Mouse (Mus musculus) heart, embryonic 16.5 days (tissue): Measurements from ENCODE around the gene Mfap1a. TPM values are rescaled to one million over a fixed set of nuclear protein-coding genes. Genes with fewer than 3 reads are reported as not detected.
"Not testable (repeated sequence)": the region's sequence is repeated elsewhere in the genome, so short reads cannot be mapped to it uniquely, and the experiment has no call there.

Source experiments
- ATAC-seq: fragments of 200-750 bp; cut with Nextera tagmentation; replicated peaks from 2 replicates; pipeline ENCODE4 v1.8.0; 2017; ENCODE audit warnings: moderate number of reproducible peaks; ENCODE audit not compliant: insufficient read depth, low FRiP score; ENCODE audit errors: extremely low read depth
- H3K27ac ChIP-seq: fragments of 300-500 bp; sonication (generic); 2 replicates; pipeline ENCODE4 v1.5.1; 2014; ENCODE audit warnings: mild to moderate bottlenecking, low read length, control low read depth, moderate library complexity
- H3K27me3 ChIP-seq: fragments of 300-500 bp; sonication (generic); 2 replicates; pipeline ENCODE4 v1.6.1; 2014; ENCODE audit warnings: low read length, mixed read lengths; ENCODE audit not compliant: control insufficient read depth, insufficient read depth
- H3K36me3 ChIP-seq: fragments of 300-500 bp; sonication (generic); 2 replicates; pipeline ENCODE4 v1.6.1; 2014; ENCODE audit not compliant: control insufficient read depth, insufficient read depth
- H3K4me1 ChIP-seq: fragments of 300-500 bp; sonication (generic); 2 replicates; pipeline ENCODE4 v1.6.1; 2014; ENCODE audit warnings: low read length, mixed read lengths; ENCODE audit not compliant: control insufficient read depth, insufficient read depth
- H3K4me2 ChIP-seq: fragments of 300-500 bp; sonication (generic); 2 replicates; pipeline ENCODE4 v1.6.1; 2014; ENCODE audit warnings: low read depth, mild to moderate bottlenecking, control low read depth, low read length
- H3K4me3 ChIP-seq: fragments of 300-500 bp; sonication (generic); 2 replicates; pipeline ENCODE4 v1.5.1; 2014; ENCODE audit warnings: mild to moderate bottlenecking, control low read depth, low read length
- H3K9ac ChIP-seq: fragments of 300-500 bp; sonication (generic); 2 replicates; pipeline ENCODE4 v1.6.1; 2014; ENCODE audit warnings: low read length, control low read depth
- H3K9me3 ChIP-seq: fragments of 300-500 bp; sonication (generic); replicated peaks from 2 replicates; pipeline ENCODE4 v1.6.1; 2016; ENCODE audit warnings: low read length; ENCODE audit not compliant: control insufficient read depth
- WGBS: fragments of 180-500 bp; shearing (Covaris S2); extraction: QIAGEN DNeasy Blood & Tissue Kit; methylation state at CpG from one replicate; pipeline ENCODE4 v1.1.7; 2014; 5-methylcytosine and 5-hydroxymethylcytosine counted together
- polyA plus RNA-seq: library from polyadenylated mRNA; unstranded; fragments of >200 nt; fragmentation: Nextera tagmentation; extraction: Ambion mirVana; gene quantifications from 2 replicates; pipeline ENCODE4 v1.2.1, GENCODE M21; 2015

Mfap1a gene
- polyA plus RNA-seq, result 21.2 and 25.3 TPM in 2 replicates

DNA sequence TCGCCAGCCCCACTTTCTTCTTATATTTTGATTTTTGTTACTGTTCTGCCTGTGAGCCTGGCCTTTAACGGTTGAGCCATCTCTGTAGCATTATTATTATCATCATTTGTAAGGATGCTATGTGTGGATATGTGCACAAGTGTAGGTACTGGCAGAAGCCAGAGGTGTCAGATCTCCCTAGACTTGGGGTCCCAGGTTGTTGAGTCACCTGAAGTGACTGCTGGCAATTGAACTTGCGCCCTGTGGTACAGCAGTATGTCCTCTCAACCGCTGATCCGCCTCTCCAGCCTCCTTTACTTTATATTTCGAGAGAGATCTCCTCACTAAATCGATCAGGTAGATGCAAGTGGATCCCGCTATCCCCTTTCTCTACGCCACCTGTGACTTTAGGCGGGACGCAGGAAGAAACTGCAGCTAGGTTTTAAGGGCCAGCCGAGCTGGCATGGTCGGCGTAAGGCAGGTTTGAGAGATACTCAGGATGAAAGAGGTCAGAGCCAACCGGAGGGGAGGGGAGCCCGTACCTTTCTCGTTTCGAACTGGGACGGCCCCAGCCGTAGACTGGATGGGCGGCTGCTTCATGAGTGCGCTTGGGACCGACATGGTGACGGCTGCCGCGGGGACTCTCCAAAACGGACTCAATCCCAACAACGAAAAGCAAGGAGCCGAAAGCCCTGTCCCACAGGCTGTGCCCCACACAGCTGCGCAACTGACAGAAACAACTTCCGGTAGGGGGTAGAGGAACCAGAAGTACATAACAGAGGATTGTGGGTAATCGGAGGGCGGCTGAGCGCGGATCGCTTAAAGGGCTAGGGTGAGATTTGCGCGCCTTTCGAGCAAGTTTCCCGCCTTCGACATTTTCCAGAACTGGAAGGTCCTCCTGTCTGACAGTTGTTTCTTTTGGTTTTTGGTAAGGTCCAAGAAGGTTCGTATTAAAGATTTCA lies at the start of gene Mfap1a, which contains the start of gene Wdr76:
Gene Mfap1a, minus strand, starts transcription at position 724 of the 941 bp plus-strand sequence.
Gene Wdr76, plus strand, starts transcription at position 782 of the 941 bp plus-strand sequence.
- peaks cover 11% of the 10 kb centered on the region for H3K4me1 ChIP-seq
- H3K9me3 ChIP-seq, H3K27me3 ChIP-seq, H3K36me3 ChIP-seq: not testable (repeated sequence)
- peak; percentile 94 for ATAC-seq
- peak within 1 kb of the TSS; percentile 76 for H3K9ac ChIP-seq
- peak within 1 kb of the TSS; percentile 74 for H3K27ac ChIP-seq
- peak within 1 kb of the TSS; percentile 83 for H3K4me2 ChIP-seq
- 4% methylated on average over 39 of the region's 42 CpGs for WGBS
- peak within 1 kb of the TSS; percentile 69 for H3K4me3 ChIP-seq

DNA sequence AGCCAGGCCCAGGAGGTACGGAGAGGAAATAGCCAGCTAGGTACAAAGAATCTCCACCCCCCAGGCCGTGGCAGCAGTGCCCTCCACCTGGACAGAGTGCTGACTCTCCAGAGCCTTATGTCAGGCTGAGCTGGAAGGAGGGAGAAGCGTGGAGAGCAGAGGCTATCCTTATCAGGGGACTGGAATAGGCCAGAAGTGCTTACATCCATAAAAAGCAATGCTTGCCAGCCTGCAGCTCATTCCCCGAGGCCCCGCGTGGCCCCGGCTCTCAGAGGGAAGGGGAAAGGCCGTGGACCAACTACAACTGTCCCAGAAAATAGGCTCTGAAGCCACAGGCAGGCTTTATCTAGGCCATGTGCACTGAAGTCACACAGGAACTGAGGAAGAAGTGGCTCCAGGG lies 44.8 kb upstream of the Mfap1a start:
- peaks cover 8% of the 10 kb centered on the region; the same call in 1 of the 2 replicates for H3K36me3 ChIP-seq
- H3K9me3 ChIP-seq, result no peaks in the 10 kb centered on the region
- peak overlapping the region; percentile 46 for H3K4me3 ChIP-seq
- no peaks in the 10 kb centered on the region for H3K27me3 ChIP-seq
- 23% methylated on average over 8 of the region's 8 CpGs for WGBS
- ATAC-seq, result peak; percentile 89
- H3K9ac ChIP-seq, result peak overlapping the region; percentile 72
- peak overlapping the region; percentile 56 for H3K4me2 ChIP-seq
- peaks cover 11% of the 10 kb centered on the region for H3K4me1 ChIP-seq
- peak overlapping the region; percentile 88 for H3K27ac ChIP-seq

DNA sequence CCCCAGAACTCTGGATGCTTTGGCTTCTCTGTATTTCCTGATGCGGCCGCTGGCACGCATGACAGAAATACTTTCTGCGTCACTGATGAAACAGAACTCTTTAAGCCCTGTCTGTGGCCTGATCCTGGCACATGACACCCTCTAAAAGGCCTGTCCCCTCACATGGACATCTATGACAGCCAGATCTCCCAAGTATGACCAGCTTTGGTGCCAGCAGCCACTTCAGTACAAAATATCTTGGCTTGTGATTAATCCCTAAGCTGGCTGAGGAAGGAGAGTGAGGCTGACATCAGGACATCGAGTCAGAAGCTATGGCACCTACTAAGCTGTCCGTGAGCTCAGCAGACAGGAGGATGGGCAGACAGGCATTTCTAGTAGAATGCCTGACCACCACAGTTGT lies 43.2 kb upstream of the Mfap1a start:
- H3K9me3 ChIP-seq, result no peaks in the 10 kb centered on the region
- H3K36me3 ChIP-seq, result peaks cover 16% of the 10 kb centered on the region
- peak; percentile 71 for ATAC-seq
- peaks cover 11% of the 10 kb centered on the region for H3K4me1 ChIP-seq
- H3K27me3 ChIP-seq, result no peaks in the 10 kb centered on the region
- peak overlapping the region; percentile 52 for H3K9ac ChIP-seq
- H3K27ac ChIP-seq, result peak overlapping the region; percentile 87
- peak overlapping the region; percentile 50 for H3K4me2 ChIP-seq
- WGBS, result 58% methylated on average over 6 of the region's 6 CpGs
- H3K4me3 ChIP-seq, result peak overlapping the region; percentile 40

DNA sequence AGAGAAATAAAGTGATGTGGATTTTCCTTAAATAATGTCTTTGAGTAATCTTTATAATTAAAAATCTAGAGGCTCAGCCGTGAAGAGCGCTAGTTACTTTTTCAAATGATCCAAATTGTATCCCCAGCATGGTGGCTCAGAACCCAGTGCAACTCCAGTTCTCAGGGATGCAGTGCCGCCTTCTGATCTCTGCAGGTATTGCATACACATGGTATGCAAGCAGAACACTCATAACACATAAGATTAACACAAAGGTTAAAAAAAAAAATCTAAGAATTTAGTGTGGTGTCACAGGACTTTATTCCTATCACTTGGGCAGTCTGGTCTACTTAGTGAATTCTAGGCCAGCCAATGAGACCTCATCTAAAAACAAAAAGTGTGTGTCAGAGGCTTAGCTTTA lies 38.4 kb upstream of the Mfap1a start:
- H3K4me2 ChIP-seq, result no peak overlapping the region
- no peak overlapping the region for H3K4me3 ChIP-seq
- peaks cover 6% of the 10 kb centered on the region; the same call in 1 of the 2 replicates for H3K9me3 ChIP-seq
- no peak for ATAC-seq
- H3K27me3 ChIP-seq, result no peaks in the 10 kb centered on the region
- WGBS, result 90% methylated on average over 3 of the region's 3 CpGs
- H3K4me1 ChIP-seq, result peaks cover 5% of the 10 kb centered on the region
- no peak overlapping the region for H3K9ac ChIP-seq
- no peak overlapping the region for H3K27ac ChIP-seq
- H3K36me3 ChIP-seq, result peaks cover 33% of the 10 kb centered on the region

DNA sequence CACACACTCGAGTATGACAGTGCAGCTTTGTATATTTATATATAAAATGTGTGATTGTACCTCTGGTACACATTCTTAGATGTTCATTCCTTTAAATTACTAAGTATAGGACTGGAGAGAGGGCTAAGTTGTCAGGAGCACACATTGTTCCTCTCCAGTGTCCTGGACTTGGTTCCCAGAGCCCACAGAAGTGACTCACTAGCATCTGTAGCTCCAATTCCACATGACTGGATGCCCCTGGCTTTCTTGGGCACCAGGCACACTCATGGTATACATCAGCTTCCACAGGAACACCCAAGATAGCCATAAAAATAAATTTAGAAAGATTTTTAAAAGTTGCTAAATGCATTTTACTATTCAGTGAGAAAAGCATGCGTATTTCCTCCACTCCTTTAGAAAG lies 18.6 kb upstream of the Mfap1a start:
- no peak overlapping the region for H3K4me3 ChIP-seq
- H3K4me2 ChIP-seq, result no peak overlapping the region
- H3K27me3 ChIP-seq, result no peaks in the 10 kb centered on the region
- 88% methylated on average over 2 of the region's 2 CpGs for WGBS
- no peak for ATAC-seq
- H3K36me3 ChIP-seq, result peaks cover 3% of the 10 kb centered on the region; the same call in 1 of the 2 replicates
- H3K9me3 ChIP-seq, result no peaks in the 10 kb centered on the region
- H3K4me1 ChIP-seq, result no peaks in the 10 kb centered on the region
- H3K9ac ChIP-seq, result no peak overlapping the region
- no peak overlapping the region for H3K27ac ChIP-seq

DNA sequence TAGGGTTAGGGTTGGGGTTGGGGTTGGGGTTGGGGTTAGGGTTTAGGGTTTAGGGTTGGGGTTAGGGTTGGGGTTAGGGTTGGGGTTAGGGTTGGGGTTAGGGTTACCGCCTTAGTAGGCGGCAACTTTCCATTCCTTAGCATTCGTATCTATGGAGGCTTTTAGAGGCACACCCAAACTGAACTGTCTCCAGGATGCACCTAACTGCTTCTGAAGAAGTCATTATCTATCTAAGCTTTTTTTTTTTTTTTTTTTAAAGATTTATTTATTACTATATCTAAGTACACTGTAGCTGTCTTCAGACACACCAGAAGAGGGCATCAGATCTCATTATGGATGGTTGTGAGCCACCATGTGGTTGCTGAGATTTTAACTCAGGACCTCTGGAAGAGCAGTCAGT lies 16.4 kb upstream of the Mfap1a start:
- ATAC-seq, H3K27me3 ChIP-seq, H3K4me2 ChIP-seq, H3K27ac ChIP-seq, H3K4me1 ChIP-seq, H3K9ac ChIP-seq, H3K4me3 ChIP-seq, H3K9me3 ChIP-seq: not testable (repeated sequence)
- peaks cover 13% of the 10 kb centered on the region; the same call in 1 of the 2 replicates for H3K36me3 ChIP-seq
- 92% methylated on average over 3 of the region's 3 CpGs for WGBS

DNA sequence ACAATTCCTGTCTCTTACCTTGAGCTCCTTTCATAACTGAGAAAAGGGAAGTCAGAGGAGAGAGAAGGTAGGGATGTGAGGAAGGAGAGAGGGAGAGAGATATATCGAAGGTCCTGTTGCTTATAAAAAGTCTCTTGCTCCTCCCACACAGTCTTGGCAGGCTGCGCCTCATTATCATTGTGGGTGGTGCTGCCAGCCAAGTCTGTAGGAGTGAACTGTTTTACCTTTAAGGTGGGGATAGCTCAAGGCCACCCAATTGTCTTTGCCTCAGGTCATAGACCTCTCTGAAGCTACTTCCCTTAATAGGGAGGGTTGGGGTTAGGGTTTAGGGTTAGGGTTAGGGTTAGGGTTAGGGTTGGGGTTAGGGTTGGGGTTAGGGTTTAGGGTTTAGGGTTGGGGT lies 15.5 kb upstream of the Mfap1a start:
- H3K27ac ChIP-seq, result no peak overlapping the region
- H3K4me3 ChIP-seq, result no peak overlapping the region
- 77% methylated on average over 2 of the region's 2 CpGs for WGBS
- no peak for ATAC-seq
- H3K4me1 ChIP-seq, result no peaks in the 10 kb centered on the region
- no peak overlapping the region for H3K9ac ChIP-seq
- H3K36me3 ChIP-seq, result peaks cover 17% of the 10 kb centered on the region; the same call in 1 of the 2 replicates
- H3K27me3 ChIP-seq, result no peaks in the 10 kb centered on the region
- H3K9me3 ChIP-seq, result no peaks in the 10 kb centered on the region
- no peak overlapping the region for H3K4me2 ChIP-seq

DNA sequence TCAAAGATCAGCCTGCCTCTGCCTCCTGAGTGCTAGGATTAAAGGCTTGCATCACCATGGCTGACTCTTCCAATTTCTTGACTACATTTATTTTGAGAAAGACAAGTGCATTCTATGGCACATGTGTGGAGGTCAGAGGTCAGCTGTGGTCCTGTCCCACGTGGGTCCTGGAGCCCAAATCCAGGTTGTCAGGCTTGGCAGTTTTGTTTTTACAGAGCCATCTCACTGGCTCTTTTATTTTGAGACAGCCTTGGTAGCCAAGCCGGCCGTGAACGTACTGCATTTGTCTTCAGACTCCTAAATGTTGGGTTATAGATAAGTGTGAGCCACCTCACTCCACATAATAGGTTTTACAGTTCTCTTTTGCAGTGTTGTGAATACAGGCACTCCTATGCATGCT lies 12.2 kb upstream of the Mfap1a start:
- not testable (repeated sequence) for H3K4me2 ChIP-seq, ATAC-seq, H3K27ac ChIP-seq, H3K9ac ChIP-seq, H3K4me1 ChIP-seq, H3K4me3 ChIP-seq, H3K9me3 ChIP-seq, H3K27me3 ChIP-seq
- WGBS, result 88% methylated on average over 4 of the region's 4 CpGs
- peaks cover 13% of the 10 kb centered on the region; the same call in 1 of the 2 replicates for H3K36me3 ChIP-seq

DNA sequence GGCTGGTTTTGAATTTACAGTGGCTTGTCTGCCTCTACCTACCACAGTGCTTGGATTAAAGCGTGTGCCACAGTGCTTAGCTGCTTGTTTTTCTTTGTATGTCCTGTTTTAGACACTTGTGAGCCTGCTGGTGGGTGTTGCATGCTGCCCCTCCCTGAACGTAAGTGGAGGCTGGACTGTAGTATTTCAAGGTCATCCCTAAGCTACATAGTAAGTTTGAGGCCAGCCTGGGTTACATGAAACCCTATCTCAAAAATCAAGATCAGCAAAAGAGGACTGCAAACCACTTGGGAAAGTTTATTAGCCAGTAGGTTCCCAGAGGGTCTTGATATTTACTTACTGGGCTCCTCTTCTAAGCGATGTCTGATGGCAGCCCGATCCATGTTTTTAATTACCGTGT lies 11.6 kb upstream of the Mfap1a start:
- Histone ChIP-seq H3K27ac (no peak overlapping the region), H3K4me1 (no peaks in the 10 kb centered on the region), H3K9ac (no peak overlapping the region), H3K27me3 (no peaks in the 10 kb centered on the region), H3K4me2 (no peak overlapping the region), H3K36me3 (peaks cover 13% of the 10 kb centered on the region; the same call in 1 of the 2 replicates), H3K4me3 (no peak overlapping the region), H3K9me3 (no peaks in the 10 kb centered on the region)
- no peak for ATAC-seq
- WGBS, result 90% methylated on average over 5 of the region's 5 CpGs
